Mouse (Mus musculus): ENCODE measurements at regions not wholly inside any gene's neighbourhood (a gene's known extent, or its start where the extent isn't known, plus 50 kb on each side); places are given as distances from the start of the nearest gene placed in this dataset.
A peak's percentile ranks its signal among the peaks of the same experiment; 100 is the strongest.

GRCm38 (mm10) chr2:147293294-147293688 lies 68.4 kb upstream of the Pax1 start:
- Histone ChIP-seq H3K4me3 (ENCODE audit: control insufficient read depth, low read depth, low read length) (no peak overlapping the region), H3K27me3 (ENCODE audit: control insufficient read depth, insufficient read depth, low read length) (no peaks in the 10 kb centered on the region), H3K27ac (ENCODE audit: control insufficient read depth, insufficient read depth, low read depth, low read length) (no peak overlapping the region), H3K4me1 (ENCODE audit: control insufficient read depth, insufficient read depth, low read length) (no peaks in the 10 kb centered on the region), H3K36me3 (ENCODE audit: control insufficient read depth, insufficient read depth, low read length) (no peaks in the 10 kb centered on the region)
- TF ChIP-seq POLR2A (IDR thresholded peaks at IDR 0.05; ENCODE audit: control insufficient read depth, low read depth, low read length) (no peak), CTCF (IDR thresholded peaks at IDR 0.05; ENCODE audit: control insufficient read depth, insufficient read depth, insufficient replicate concordance, low read depth, low read length) (no peak)

GRCm38 (mm10) chr2:147292387-147293293 lies 69.1 kb upstream of the Pax1 start:
- peak overlapping the region; percentile 29; the same call in 1 of the 2 replicates for H3K4me3 ChIP-seq (ENCODE audit: control insufficient read depth, low read depth, low read length)
- H3K4me1 ChIP-seq (ENCODE audit: control insufficient read depth, insufficient read depth, low read length) = no peaks in the 10 kb centered on the region
- TF ChIP-seq CTCF (IDR thresholded peaks at IDR 0.05; ENCODE audit: control insufficient read depth, insufficient read depth, insufficient replicate concordance, low read depth, low read length) (no peak), POLR2A (IDR thresholded peaks at IDR 0.05; ENCODE audit: control insufficient read depth, low read depth, low read length) (no peak)
- H3K27me3 ChIP-seq (ENCODE audit: control insufficient read depth, insufficient read depth, low read length) = no peaks in the 10 kb centered on the region
- no peak overlapping the region for H3K27ac ChIP-seq (ENCODE audit: control insufficient read depth, insufficient read depth, low read depth, low read length)
- no peaks in the 10 kb centered on the region for H3K36me3 ChIP-seq (ENCODE audit: control insufficient read depth, insufficient read depth, low read length)

DNA sequence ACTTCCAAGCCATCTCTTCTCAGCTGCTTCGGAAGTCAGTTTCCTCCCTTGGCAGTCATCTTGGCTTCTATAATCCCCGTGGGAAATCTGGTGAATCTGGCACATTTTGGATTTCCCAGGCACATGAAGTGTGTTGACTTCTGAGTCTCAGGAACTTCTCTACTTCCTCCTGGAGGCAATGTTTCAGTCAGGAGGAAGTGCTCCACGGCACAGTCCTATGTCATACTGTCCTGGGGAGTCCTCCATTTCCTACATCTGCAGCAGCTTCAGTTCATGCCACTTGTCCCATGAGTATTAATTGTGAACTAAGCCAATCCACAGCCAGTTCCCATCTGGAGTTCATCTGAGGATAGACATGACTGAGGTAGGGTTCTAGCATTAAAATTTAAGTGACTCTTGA lies 78.3 kb upstream of the Pax1 start:
- Histone ChIP-seq H3K27me3 (ENCODE audit: control insufficient read depth, insufficient read depth, low read length) (no peaks in the 10 kb centered on the region), H3K4me3 (ENCODE audit: control insufficient read depth, low read depth, low read length) (no peak overlapping the region), H3K4me1 (ENCODE audit: control insufficient read depth, insufficient read depth, low read length) (no peaks in the 10 kb centered on the region), H3K36me3 (ENCODE audit: control insufficient read depth, insufficient read depth, low read length) (no peaks in the 10 kb centered on the region), H3K27ac (ENCODE audit: control insufficient read depth, insufficient read depth, low read depth, low read length) (no peak overlapping the region)
- TF ChIP-seq POLR2A (IDR thresholded peaks at IDR 0.05; ENCODE audit: control insufficient read depth, low read depth, low read length) = no peak
- TF ChIP-seq CTCF (IDR thresholded peaks at IDR 0.05; ENCODE audit: control insufficient read depth, insufficient read depth, insufficient replicate concordance, low read depth, low read length) = no peak

GRCm38 (mm10) chr2:147277636-147278035 lies 83.6 kb upstream of the Nkx2-2 start:
- Histone ChIP-seq H3K27me3 (ENCODE audit: control insufficient read depth, insufficient read depth, low read length) (no peaks in the 10 kb centered on the region), H3K4me1 (ENCODE audit: control insufficient read depth, insufficient read depth, low read length) (no peaks in the 10 kb centered on the region), H3K4me3 (ENCODE audit: control insufficient read depth, low read depth, low read length) (no peak overlapping the region), H3K27ac (ENCODE audit: control insufficient read depth, insufficient read depth, low read depth, low read length) (no peak overlapping the region), H3K36me3 (ENCODE audit: control insufficient read depth, insufficient read depth, low read length) (no peaks in the 10 kb centered on the region)
- TF ChIP-seq POLR2A (IDR thresholded peaks at IDR 0.05; ENCODE audit: control insufficient read depth, low read depth, low read length) (no peak), CTCF (IDR thresholded peaks at IDR 0.05; ENCODE audit: control insufficient read depth, insufficient read depth, insufficient replicate concordance, low read depth, low read length) (no peak)

- Histone ChIP-seq H3K27me3 (ENCODE audit: control insufficient read depth, insufficient read depth, low read length) (no peaks in the 10 kb centered on the region), H3K36me3 (ENCODE audit: control insufficient read depth, insufficient read depth, low read length) (no peaks in the 10 kb centered on the region), H3K27ac (ENCODE audit: control insufficient read depth, insufficient read depth, low read depth, low read length) (no peak overlapping the region), H3K4me3 (ENCODE audit: control insufficient read depth, low read depth, low read length) (no peak overlapping the region), H3K4me1 (ENCODE audit: control insufficient read depth, insufficient read depth, low read length) (no peaks in the 10 kb centered on the region)
- TF ChIP-seq CTCF (IDR thresholded peaks at IDR 0.05; ENCODE audit: control insufficient read depth, insufficient read depth, insufficient replicate concordance, low read depth, low read length) = no peak
- TF ChIP-seq POLR2A (IDR thresholded peaks at IDR 0.05; ENCODE audit: control insufficient read depth, low read depth, low read length) = no peak
Measured at GRCm38 (mm10) chr2:147269171-147269570, 75.1 kb upstream of the Nkx2-2 start.

GRCm38 (mm10) chr2:147267901-147268300 lies 73.9 kb upstream of the Nkx2-2 start:
- H3K4me1 ChIP-seq (ENCODE audit: control insufficient read depth, insufficient read depth, low read length) = no peaks in the 10 kb centered on the region
- H3K27ac ChIP-seq (ENCODE audit: control insufficient read depth, insufficient read depth, low read depth, low read length) = no peak overlapping the region
- no peaks in the 10 kb centered on the region for H3K36me3 ChIP-seq (ENCODE audit: control insufficient read depth, insufficient read depth, low read length)
- no peaks in the 10 kb centered on the region for H3K27me3 ChIP-seq (ENCODE audit: control insufficient read depth, insufficient read depth, low read length)
- no peak overlapping the region for H3K4me3 ChIP-seq (ENCODE audit: control insufficient read depth, low read depth, low read length)
- no peak for TF ChIP-seq CTCF (IDR thresholded peaks at IDR 0.05; ENCODE audit: control insufficient read depth, insufficient read depth, insufficient replicate concordance, low read depth, low read length)

- H3K27me3 ChIP-seq (ENCODE audit: control insufficient read depth, insufficient read depth, low read length) = no peaks in the 10 kb centered on the region
- no peaks in the 10 kb centered on the region for H3K36me3 ChIP-seq (ENCODE audit: control insufficient read depth, insufficient read depth, low read length)
- H3K27ac ChIP-seq (ENCODE audit: control insufficient read depth, insufficient read depth, low read depth, low read length) = no peak overlapping the region
- no peak overlapping the region for H3K4me3 ChIP-seq (ENCODE audit: control insufficient read depth, low read depth, low read length)
- TF ChIP-seq CTCF (IDR thresholded peaks at IDR 0.05; ENCODE audit: control insufficient read depth, insufficient read depth, insufficient replicate concordance, low read depth, low read length) (no peak), POLR2A (IDR thresholded peaks at IDR 0.05; ENCODE audit: control insufficient read depth, low read depth, low read length) (no peak)
- no peaks in the 10 kb centered on the region for H3K4me1 ChIP-seq (ENCODE audit: control insufficient read depth, insufficient read depth, low read length)
Measured at GRCm38 (mm10) chr2:147267257-147267656, 73.2 kb upstream of the Nkx2-2 start.
